Mouse (Mus musculus) limb, embryonic 13.5 days (tissue): ENCODE results near the gene Mdh2. TPM values are rescaled to one million over a fixed set of nuclear protein-coding genes. Genes with fewer than 3 reads are reported as not detected.
A peak's percentile ranks its signal among the peaks of the same experiment; 100 is the strongest.

Experiments used
- ATAC-seq: fragments of 200-750 bp; cut with Nextera tagmentation; 2 replicates; pipeline ENCODE4 v1.8.0; 2017; ENCODE audit warnings: low read depth, moderate number of reproducible peaks, moderate TSS enrichment; ENCODE audit not compliant: low FRiP score
- H3K27ac ChIP-seq: fragments of 300-500 bp; sonication (generic); 2 replicates; pipeline ENCODE4 v1.5.1; 2015; ENCODE audit warnings: inconsistent platforms, mild to moderate bottlenecking, moderate library complexity
- H3K27me3 ChIP-seq: fragments of 300-500 bp; sonication (generic); 2 replicates; pipeline ENCODE4 v1.6.1; 2015; ENCODE audit warnings: mild to moderate bottlenecking, inconsistent platforms
- H3K36me3 ChIP-seq: fragments of 300-500 bp; sonication (generic); 2 replicates; pipeline ENCODE4 v1.6.1; 2015; ENCODE audit warnings: inconsistent platforms, mild to moderate bottlenecking, moderate library complexity
- H3K4me1 ChIP-seq: fragments of 300-500 bp; sonication (generic); 2 replicates; pipeline ENCODE4 v1.6.1; 2015; ENCODE audit warnings: inconsistent platforms
- H3K4me2 ChIP-seq: fragments of 300-500 bp; sonication (generic); replicated peaks from 2 replicates; pipeline ENCODE4 v1.6.1; 2015; ENCODE audit warnings: inconsistent platforms, mild to moderate bottlenecking, moderate library complexity
- H3K4me3 ChIP-seq: fragments of 300-500 bp; sonication (generic); 2 replicates; pipeline ENCODE4 v1.5.1; 2015; ENCODE audit warnings: moderate library complexity, mild to moderate bottlenecking, inconsistent platforms
- H3K9ac ChIP-seq: fragments of 300-500 bp; sonication (generic); 2 replicates; pipeline ENCODE4 v1.6.1; 2015; ENCODE audit warnings: mild to moderate bottlenecking, inconsistent platforms
- H3K9me3 ChIP-seq: fragments of 300-500 bp; sonication (generic); 2 replicates; pipeline ENCODE4 v1.6.1; 2016; ENCODE audit warnings: inconsistent platforms
- WGBS: fragments of 180-500 bp; shearing (Covaris S2); methylation state at CpG from one replicate; pipeline ENCODE4 v1.1.7; 2015; 5-methylcytosine and 5-hydroxymethylcytosine counted together
- polyA plus RNA-seq: library from polyadenylated mRNA; unstranded; fragments of >200 nt; fragmentation: Nextera tagmentation; extraction: Ambion mirVana; gene quantifications from 2 replicates; pipeline ENCODE4 v1.2.1, GENCODE M21; 2015

The Mdh2 gene
- polyA plus RNA-seq, 1 experiment from 2014 or later, result 457 TPM

- H3K9me3 ChIP-seq, result no peaks in the 10 kb centered on the region
- no peak overlapping the region for H3K9ac ChIP-seq
- 89% methylated on average over 8 of the region's 8 CpGs for WGBS
- H3K4me3 ChIP-seq, result no peak overlapping the region
- peaks cover 46% of the 10 kb centered on the region for H3K36me3 ChIP-seq
- H3K27me3 ChIP-seq, result no peaks in the 10 kb centered on the region
- peak overlapping the region; percentile 92; the same call in 1 of the 2 replicates for H3K4me2 ChIP-seq
- H3K27ac ChIP-seq, result no peak overlapping the region
- peaks cover 26% of the 10 kb centered on the region for H3K4me1 ChIP-seq
- ATAC-seq, result no peak
Observed at GRCm38 (mm10) chr5:135780331-135780730, 2.1 kb downstream of the Mdh2 start.

DNA sequence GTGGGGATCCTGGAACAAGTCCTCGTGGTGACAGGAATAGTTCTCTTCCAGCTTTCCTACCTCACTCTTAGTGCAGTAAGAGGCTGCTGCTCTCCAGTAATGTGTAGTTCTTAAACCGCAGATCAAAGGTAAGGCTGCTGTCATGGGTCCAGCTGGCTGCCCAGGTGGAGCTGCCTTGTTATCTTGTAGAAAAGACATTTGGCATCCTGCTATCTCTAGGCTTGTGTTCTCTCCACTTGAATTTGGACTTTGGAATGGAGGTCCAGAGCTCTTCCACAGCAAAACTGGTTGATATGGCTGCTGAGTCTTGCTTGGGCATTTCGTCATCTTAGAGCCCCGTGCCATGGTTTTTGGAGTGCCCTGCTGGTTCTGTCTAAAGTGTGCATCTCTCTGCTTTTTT is 4.6 kb downstream of the Mdh2 start:
- Histone ChIP-seq H3K4me3 (no peak overlapping the region), H3K27me3 (no peaks in the 10 kb centered on the region), H3K4me1 (peaks cover 21% of the 10 kb centered on the region), H3K9me3 (no peaks in the 10 kb centered on the region), H3K27ac (no peak overlapping the region), H3K4me2 (no peak overlapping the region), H3K9ac (no peak overlapping the region), H3K36me3 (peaks cover 72% of the 10 kb centered on the region)
- ATAC-seq, result no peak
- 88% methylated on average over 4 of the region's 4 CpGs for WGBS

- Histone ChIP-seq H3K9me3 (no peaks in the 10 kb centered on the region), H3K4me3 (peak overlapping the region; percentile 28), H3K9ac (peak overlapping the region; percentile 55), H3K4me1 (peaks cover 5% of the 10 kb centered on the region; the same call in 1 of the 2 replicates), H3K27me3 (no peaks in the 10 kb centered on the region), H3K36me3 (peaks cover 31% of the 10 kb centered on the region), H3K27ac (no peak overlapping the region; the same call in 1 of the 2 replicates), H3K4me2 (peak overlapping the region; percentile 56)
- peak; percentile 77; the same call in 1 of the 2 replicates for ATAC-seq
- 11% methylated on average over 20 of the region's 20 CpGs for WGBS
Observed at GRCm38 (mm10) chr5:135793996-135794858, 15.9 kb downstream of the Mdh2 start.

DNA sequence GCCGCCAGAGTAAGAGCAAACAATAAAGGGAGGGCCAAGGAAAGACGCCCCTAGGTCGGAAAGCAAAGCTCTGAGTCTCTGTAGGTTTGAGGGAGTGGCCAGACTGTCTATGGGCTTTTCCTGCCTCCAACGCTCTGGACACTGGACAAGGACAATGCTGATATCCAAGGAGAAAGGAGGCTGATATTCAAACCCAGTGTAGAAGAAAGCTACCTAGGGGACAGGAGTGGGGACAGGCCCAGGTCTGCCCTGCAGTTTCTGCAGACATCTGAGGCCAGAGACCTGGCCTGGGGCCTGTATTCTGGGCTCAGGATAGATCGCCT is 16.5 kb downstream of the Mdh2 start:
- peak overlapping the region; percentile 56 for H3K4me2 ChIP-seq
- peak overlapping the region; percentile 55 for H3K9ac ChIP-seq
- no peak for ATAC-seq
- H3K27me3 ChIP-seq, result no peaks in the 10 kb centered on the region
- H3K4me1 ChIP-seq, result peaks cover 5% of the 10 kb centered on the region; the same call in 1 of the 2 replicates
- no peaks in the 10 kb centered on the region for H3K9me3 ChIP-seq
- peaks cover 25% of the 10 kb centered on the region for H3K36me3 ChIP-seq
- H3K4me3 ChIP-seq, result peak overlapping the region; percentile 28
- whole genome bisulfite sequencing, result 9% methylated on average over 5 of the region's 5 CpGs
- H3K27ac ChIP-seq, result no peak overlapping the region

DNA sequence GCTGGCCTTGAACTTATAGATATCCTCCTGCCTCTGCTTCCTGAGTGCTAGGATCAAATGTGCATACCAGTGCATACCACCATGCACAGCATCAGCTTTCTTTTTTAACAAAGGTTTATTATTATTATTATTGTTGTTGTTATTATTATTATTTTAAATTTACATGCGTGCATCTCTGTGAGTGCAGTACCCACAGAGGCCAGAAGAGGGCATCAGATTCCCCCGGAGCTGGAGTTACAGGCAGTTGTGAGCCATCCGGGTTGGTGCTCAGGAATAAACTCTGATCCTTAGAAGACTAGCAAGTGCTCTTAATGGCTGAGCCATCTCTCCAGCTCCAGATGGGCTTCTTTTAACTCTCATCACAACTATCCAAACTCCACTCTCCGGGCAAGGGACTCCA is 21.5 kb downstream of the Mdh2 start:
- H3K9ac ChIP-seq, result no peak overlapping the region
- H3K4me2 ChIP-seq, result no peak overlapping the region
- no peak overlapping the region for H3K4me3 ChIP-seq
- no peak for ATAC-seq
- H3K4me1 ChIP-seq, result peaks cover 13% of the 10 kb centered on the region
- peaks cover 6% of the 10 kb centered on the region; the same call in 1 of the 2 replicates for H3K9me3 ChIP-seq
- no peaks in the 10 kb centered on the region for H3K36me3 ChIP-seq
- 38% methylated on average over 4 of the region's 4 CpGs for WGBS
- no peak overlapping the region for H3K27ac ChIP-seq
- 0 out of 2 replicates have a peak, but pooled peaks cover 8% of the 10 kb centered on the region for H3K27me3 ChIP-seq

DNA sequence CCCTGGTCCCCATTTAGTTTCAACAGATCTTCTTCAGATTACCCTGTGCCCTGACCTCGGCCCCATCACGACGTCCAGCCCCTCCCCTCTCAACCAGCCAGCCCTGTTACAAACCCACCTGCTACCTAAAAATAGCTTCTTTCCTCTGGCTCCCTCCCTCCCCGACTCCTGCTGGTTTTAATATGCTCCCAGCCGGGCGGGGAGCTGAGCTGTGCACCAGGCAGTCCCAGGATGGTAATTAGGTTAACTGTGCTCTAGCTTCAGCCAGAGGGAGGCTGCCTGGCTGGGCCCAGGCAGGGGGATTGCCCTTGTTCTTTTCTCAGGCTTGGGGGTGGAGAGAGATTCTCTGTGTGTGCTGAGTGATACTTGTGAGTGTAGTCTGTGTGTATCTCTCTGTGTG is 22.6 kb downstream of the Mdh2 start:
- H3K27ac ChIP-seq, result no peak overlapping the region
- H3K36me3 ChIP-seq, result no peaks in the 10 kb centered on the region
- peaks cover 6% of the 10 kb centered on the region; the same call in 1 of the 2 replicates for H3K9me3 ChIP-seq
- H3K4me2 ChIP-seq, result 0 out of 2 replicates have a peak overlapping the region, but pooled peaks have one; percentile 9
- peaks cover 13% of the 10 kb centered on the region for H3K4me1 ChIP-seq
- 0 out of 2 replicates have a peak, but pooled peaks cover 8% of the 10 kb centered on the region for H3K27me3 ChIP-seq
- WGBS, result under 1% methylated on average over 6 of the region's 6 CpGs
- peak; percentile 73 for ATAC-seq
- peak overlapping the region; percentile 48; the same call in 1 of the 2 replicates for H3K9ac ChIP-seq
- no peak overlapping the region for H3K4me3 ChIP-seq

GRCm38 (mm10) chr5:135802641-135803040 is 24.4 kb downstream of the Mdh2 start:
- Histone ChIP-seq H3K9me3 (peaks cover 6% of the 10 kb centered on the region; the same call in 1 of the 2 replicates), H3K4me1 (peaks cover 15% of the 10 kb centered on the region), H3K9ac (no peak overlapping the region), H3K27me3 (0 out of 2 replicates have a peak, but pooled peaks cover 8% of the 10 kb centered on the region), H3K4me2 (no peak overlapping the region), H3K4me3 (no peak overlapping the region), H3K27ac (no peak overlapping the region), H3K36me3 (no peaks in the 10 kb centered on the region)
- WGBS, result 93% methylated on average over 8 of the region's 8 CpGs
- ATAC-seq, result no peak

- ATAC-seq, result no peak
- Histone ChIP-seq H3K36me3 (no peaks in the 10 kb centered on the region), H3K4me3 (no peak overlapping the region), H3K27ac (no peak overlapping the region), H3K9ac (no peak overlapping the region), H3K4me1 (peaks cover 15% of the 10 kb centered on the region), H3K27me3 (0 out of 2 replicates have a peak, but pooled peaks cover 8% of the 10 kb centered on the region), H3K9me3 (peaks cover 6% of the 10 kb centered on the region; the same call in 1 of the 2 replicates), H3K4me2 (no peak overlapping the region)
- WGBS, result 60% methylated on average over 4 of the region's 4 CpGs
Observed at GRCm38 (mm10) chr5:135803135-135803534, 24.9 kb downstream of the Mdh2 start.

DNA sequence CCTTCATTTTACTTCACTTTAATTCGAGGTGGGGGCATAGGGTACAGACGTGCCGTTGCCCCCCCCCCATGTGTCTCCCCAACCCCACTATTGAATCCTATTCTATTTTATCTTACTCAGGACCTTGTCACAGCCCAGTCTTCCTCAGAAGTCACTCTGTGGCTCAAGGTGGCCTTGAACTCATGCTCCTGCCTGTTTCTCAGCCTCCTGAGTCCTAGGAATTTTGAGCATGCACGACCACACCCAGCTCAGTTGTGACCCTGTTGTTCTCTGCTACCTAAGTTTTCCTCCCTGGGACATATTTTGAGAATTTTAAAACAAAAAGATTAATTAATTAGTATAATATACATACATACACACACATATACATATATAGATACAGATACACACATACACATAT is 25.4 kb downstream of the Mdh2 start:
- Histone ChIP-seq H3K9ac (no peak overlapping the region), H3K27me3 (0 out of 2 replicates have a peak, but pooled peaks cover 8% of the 10 kb centered on the region), H3K4me2 (no peak overlapping the region), H3K4me1 (peaks cover 15% of the 10 kb centered on the region), H3K36me3 (no peaks in the 10 kb centered on the region), H3K9me3 (peaks cover 6% of the 10 kb centered on the region; the same call in 1 of the 2 replicates), H3K4me3 (no peak overlapping the region), H3K27ac (no peak overlapping the region)
- 74% methylated on average over 4 of the region's 4 CpGs for WGBS
- ATAC-seq, result no peak

DNA sequence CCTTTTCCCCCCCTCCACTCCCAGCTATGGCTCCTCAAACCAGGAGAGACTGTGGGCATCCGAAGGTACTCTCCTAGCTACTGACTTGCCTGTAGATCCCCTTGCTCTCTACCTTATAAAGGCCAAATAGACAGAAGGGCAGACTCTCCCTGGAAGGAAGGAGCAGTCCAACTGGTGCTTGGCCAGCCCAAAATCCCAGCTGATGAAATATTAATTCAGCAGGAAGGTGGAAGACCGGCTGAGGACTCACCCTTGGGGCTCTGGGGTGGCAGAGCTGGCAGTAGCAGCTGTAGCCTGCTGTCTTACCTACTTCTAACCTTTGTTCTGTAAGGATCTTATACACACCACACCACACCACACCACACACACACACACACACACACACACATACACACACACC is 26.5 kb downstream of the Mdh2 start:
- WGBS, result 68% methylated on average over 2 of the region's 2 CpGs
- no peak for ATAC-seq
- Histone ChIP-seq H3K9ac (no peak overlapping the region), H3K27me3 (0 out of 2 replicates have a peak, but pooled peaks cover 8% of the 10 kb centered on the region), H3K27ac (no peak overlapping the region), H3K4me1 (peaks cover 15% of the 10 kb centered on the region), H3K9me3 (peaks cover 6% of the 10 kb centered on the region; the same call in 1 of the 2 replicates), H3K36me3 (no peaks in the 10 kb centered on the region), H3K4me3 (no peak overlapping the region), H3K4me2 (no peak overlapping the region)

- peaks cover 3% of the 10 kb centered on the region; the same call in 1 of the 2 replicates for H3K4me1 ChIP-seq
- H3K4me2 ChIP-seq, result no peak within 1 kb of the TSS
- H3K27ac ChIP-seq, result no peak within 1 kb of the TSS
- H3K27me3 ChIP-seq, result 0 out of 2 replicates have a peak, but pooled peaks cover 8% of the 10 kb centered on the region
- no peak within 1 kb of the TSS for H3K4me3 ChIP-seq
- 0 out of 2 replicates have a peak, but pooled peaks have one; percentile 15 for ATAC-seq
- H3K9ac ChIP-seq, result no peak within 1 kb of the TSS
- 4% methylated on average over 29 of the region's 29 CpGs for WGBS
- peaks cover 6% of the 10 kb centered on the region; the same call in 1 of the 2 replicates for H3K9me3 ChIP-seq
- no peaks in the 10 kb centered on the region for H3K36me3 ChIP-seq
Observed at GRCm38 (mm10) chr5:135806555-135807262, 28.4 kb downstream of the Mdh2 start, which contains the start of gene Srrm3. Gene Srrm3 (plus strand): TSS chr5:135806890.

DNA sequence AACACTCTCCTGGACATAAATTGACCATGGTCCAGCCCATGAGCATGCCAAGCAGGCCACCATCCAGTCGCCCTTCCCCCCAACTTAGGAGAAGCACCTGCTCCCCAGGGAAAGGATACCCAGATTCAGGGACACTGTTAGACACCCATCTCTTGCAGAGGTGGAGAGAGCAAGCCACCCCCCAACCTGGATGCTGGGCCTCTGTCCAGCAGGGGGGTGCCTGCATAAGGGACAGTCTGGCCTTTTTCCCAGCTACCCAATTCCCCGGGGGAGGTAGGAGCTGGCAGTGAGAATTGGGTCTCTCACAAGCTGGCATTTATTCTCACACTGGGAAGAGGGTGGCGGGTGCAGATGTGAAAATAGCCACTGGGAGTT is 29.0 kb downstream of the Mdh2 start:
- H3K9me3 ChIP-seq, result peaks cover 6% of the 10 kb centered on the region; the same call in 1 of the 2 replicates
- 53% methylated on average over 3 of the region's 3 CpGs for WGBS
- no peak overlapping the region for H3K4me3 ChIP-seq
- H3K36me3 ChIP-seq, result no peaks in the 10 kb centered on the region
- no peak overlapping the region for H3K4me2 ChIP-seq
- H3K9ac ChIP-seq, result no peak overlapping the region
- ATAC-seq, result no peak
- H3K27ac ChIP-seq, result no peak overlapping the region
- peaks cover 3% of the 10 kb centered on the region; the same call in 1 of the 2 replicates for H3K4me1 ChIP-seq
- 0 out of 2 replicates have a peak, but pooled peaks cover 8% of the 10 kb centered on the region for H3K27me3 ChIP-seq
